Mouse (Mus musculus) forebrain, embryonic 14.5 days (tissue): ENCODE results near the gene Nhlrc1. TPM values are rescaled to one million over a fixed set of nuclear protein-coding genes. Genes with fewer than 3 reads are reported as not detected.

Experiments
- ATAC-seq: fragments of 200-750 bp; cut with Nextera tagmentation; 2 replicates; pipeline ENCODE4 v1.8.0; 2017; ENCODE audit warnings: mild to moderate bottlenecking, moderate library complexity
- DNase-seq: peaks from one replicate; pipeline ENCODE4 v3.0.0-alpha.2; 2015; ENCODE audit warnings: low spot score
- H3K27ac ChIP-seq: fragments of 300-500 bp; sonication (generic); 2 replicates; pipeline ENCODE4 v1.5.1; 2014; ENCODE audit warnings: low read depth, mild to moderate bottlenecking, control low read depth, low read length, moderate library complexity
- H3K27me3 ChIP-seq: fragments of 300-500 bp; sonication (generic); replicated peaks from 2 replicates; pipeline ENCODE4 v1.6.1; 2014; ENCODE audit warnings: low read length, control low read depth, mixed read lengths; ENCODE audit not compliant: control insufficient read depth, insufficient read depth
- H3K36me3 ChIP-seq: fragments of 300-500 bp; sonication (generic); 2 replicates; pipeline ENCODE4 v1.6.1; 2014; ENCODE audit warnings: low read length, control low read depth; ENCODE audit not compliant: control insufficient read depth, insufficient read depth
- H3K4me1 ChIP-seq: fragments of 300-500 bp; sonication (generic); 2 replicates; pipeline ENCODE4 v1.6.1; 2014; ENCODE audit warnings: antibody characterized with exemption, low read length, control low read depth; ENCODE audit not compliant: control insufficient read depth, insufficient read depth
- H3K4me2 ChIP-seq: fragments of 300-500 bp; sonication (generic); 2 replicates; pipeline ENCODE4 v1.6.1; 2014; ENCODE audit warnings: mild to moderate bottlenecking, control low read depth, low read length
- H3K4me3 ChIP-seq: fragments of 300-500 bp; sonication (generic); 2 replicates; pipeline ENCODE4 v1.5.1; 2014; ENCODE audit warnings: low read depth, low read length, control low read depth
- H3K9ac ChIP-seq: fragments of 300-500 bp; sonication (generic); 2 replicates; pipeline ENCODE4 v1.6.1; 2014; ENCODE audit warnings: mild to moderate bottlenecking, low read length, control low read depth, moderate library complexity
- H3K9me3 ChIP-seq: fragments of 300-500 bp; sonication (generic); replicated peaks from 2 replicates; pipeline ENCODE4 v1.6.1; 2016; ENCODE audit warnings: low read length, control low read depth, mixed read lengths; ENCODE audit not compliant: control insufficient read depth
- WGBS: fragments of 180-500 bp; shearing (Covaris S2); extraction: QIAGEN DNeasy Blood & Tissue Kit; methylation state at CpG from one replicate; pipeline ENCODE4 v1.1.7; 2014; 5-methylcytosine and 5-hydroxymethylcytosine counted together
- polyA plus RNA-seq: library from polyadenylated mRNA; unstranded; fragments of >200 nt; fragmentation: Nextera tagmentation; extraction: Ambion mirVana; gene quantifications from 2 replicates; pipeline ENCODE4 v1.2.1, GENCODE M21; 2014

Nhlrc1 gene
- polyA plus RNA-seq, 1 experiment from 2014 or later = 10.8 TPM

GRCm38 (mm10) chr13:46992516-46993273 is 22.0 kb downstream of the Nhlrc1 start:
- no peaks in the 10 kb centered on the region for H3K36me3 ChIP-seq
- H3K4me3 ChIP-seq = no peak overlapping the region
- H3K4me1 ChIP-seq = no peaks in the 10 kb centered on the region
- H3K9ac ChIP-seq = no peak overlapping the region
- no peak for ATAC-seq
- no peak overlapping the region for H3K27ac ChIP-seq
- H3K4me2 ChIP-seq = no peak overlapping the region
- no peaks in the 10 kb centered on the region for H3K27me3 ChIP-seq
- 70% methylated on average over 7 of the region's 7 CpGs for WGBS
- H3K9me3 ChIP-seq = no peaks in the 10 kb centered on the region
- DNase-seq = no peak

- no peaks in the 10 kb centered on the region for H3K36me3 ChIP-seq
- no peaks in the 10 kb centered on the region for H3K27me3 ChIP-seq
- no peak overlapping the region for H3K27ac ChIP-seq
- no peak overlapping the region for H3K4me2 ChIP-seq
- H3K9me3 ChIP-seq = no peaks in the 10 kb centered on the region
- H3K9ac ChIP-seq = no peak overlapping the region
- ATAC-seq = no peak
- H3K4me1 ChIP-seq = no peaks in the 10 kb centered on the region
- WGBS = 46% methylated on average over 4 of the region's 4 CpGs
- no peak for DNase-seq
- no peak overlapping the region for H3K4me3 ChIP-seq
Measured at GRCm38 (mm10) chr13:46990376-46991011, 24.2 kb downstream of the Nhlrc1 start.

GRCm38 (mm10) chr13:46987941-46988340 is 26.7 kb downstream of the Nhlrc1 start:
- no peaks in the 10 kb centered on the region for H3K27me3 ChIP-seq
- DNase-seq (no peak), ATAC-seq (no peak)
- H3K9ac ChIP-seq = no peak overlapping the region
- H3K4me3 ChIP-seq = no peak overlapping the region
- no peaks in the 10 kb centered on the region for H3K9me3 ChIP-seq
- WGBS = 82% methylated on average over 8 of the region's 8 CpGs
- H3K36me3 ChIP-seq = no peaks in the 10 kb centered on the region
- H3K27ac ChIP-seq = no peak overlapping the region
- H3K4me2 ChIP-seq = no peak overlapping the region
- H3K4me1 ChIP-seq = no peaks in the 10 kb centered on the region

GRCm38 (mm10) chr13:46986208-46986607 is 28.4 kb downstream of the Nhlrc1 start:
- Histone ChIP-seq H3K27ac (no peak overlapping the region), H3K4me1 (no peaks in the 10 kb centered on the region), H3K4me2 (no peak overlapping the region), H3K27me3 (no peaks in the 10 kb centered on the region), H3K36me3 (no peaks in the 10 kb centered on the region), H3K4me3 (no peak overlapping the region), H3K9ac (no peak overlapping the region), H3K9me3 (no peaks in the 10 kb centered on the region)
- 89% methylated on average over 6 of the region's 6 CpGs for WGBS
- no peak for DNase-seq
- no peak for ATAC-seq

- Histone ChIP-seq H3K4me3 (no peak overlapping the region), H3K36me3 (no peaks in the 10 kb centered on the region), H3K27ac (no peak overlapping the region), H3K27me3 (no peaks in the 10 kb centered on the region), H3K9me3 (no peaks in the 10 kb centered on the region), H3K4me1 (no peaks in the 10 kb centered on the region), H3K4me2 (no peak overlapping the region), H3K9ac (no peak overlapping the region)
- WGBS = 93% methylated on average over 2 of the region's 2 CpGs
- no peak for ATAC-seq
- no peak for DNase-seq
Measured at GRCm38 (mm10) chr13:46983878-46984277, 30.8 kb downstream of the Nhlrc1 start.

- H3K9me3 ChIP-seq = no peaks in the 10 kb centered on the region
- DNase-seq (no peak), ATAC-seq (no peak)
- H3K9ac ChIP-seq = no peak overlapping the region
- no peak overlapping the region for H3K4me3 ChIP-seq
- peaks cover 5% of the 10 kb centered on the region; the same call in 1 of the 2 replicates for H3K4me1 ChIP-seq
- no peaks in the 10 kb centered on the region for H3K27me3 ChIP-seq
- no peak overlapping the region for H3K27ac ChIP-seq
- no peaks in the 10 kb centered on the region for H3K36me3 ChIP-seq
- no peak overlapping the region for H3K4me2 ChIP-seq
- 68% methylated on average over 13 of the region's 13 CpGs for WGBS
Measured at GRCm38 (mm10) chr13:46979836-46980490, 34.7 kb downstream of the Nhlrc1 start.

- no peak overlapping the region for H3K4me2 ChIP-seq
- no peak overlapping the region for H3K4me3 ChIP-seq
- H3K36me3 ChIP-seq = no peaks in the 10 kb centered on the region
- peaks cover 5% of the 10 kb centered on the region; the same call in 1 of the 2 replicates for H3K4me1 ChIP-seq
- ATAC-seq (no peak), DNase-seq (no peak)
- H3K27ac ChIP-seq = no peak overlapping the region
- no peaks in the 10 kb centered on the region for H3K27me3 ChIP-seq
- no peaks in the 10 kb centered on the region for H3K9me3 ChIP-seq
- no peak overlapping the region for H3K9ac ChIP-seq
- WGBS = 94% methylated on average over 7 of the region's 7 CpGs
Measured at GRCm38 (mm10) chr13:46976532-46976931, 38.1 kb downstream of the Nhlrc1 start.

GRCm38 (mm10) chr13:46975930-46976329 is 38.7 kb downstream of the Nhlrc1 start:
- no peak for DNase-seq
- no peaks in the 10 kb centered on the region for H3K27me3 ChIP-seq
- 35% methylated on average over 4 of the region's 4 CpGs for WGBS
- no peak for ATAC-seq
- no peaks in the 10 kb centered on the region for H3K36me3 ChIP-seq
- H3K4me3 ChIP-seq = no peak overlapping the region
- peaks cover 5% of the 10 kb centered on the region; the same call in 1 of the 2 replicates for H3K4me1 ChIP-seq
- H3K9me3 ChIP-seq = no peaks in the 10 kb centered on the region
- no peak overlapping the region for H3K9ac ChIP-seq
- H3K27ac ChIP-seq = no peak overlapping the region
- no peak overlapping the region for H3K4me2 ChIP-seq
